Mouse (Mus musculus) hindbrain, postnatal 0 days (tissue): ENCODE data around the gene Igfbp4. TPM values are rescaled to one million over a fixed set of nuclear protein-coding genes. Genes with fewer than 3 reads are reported as not detected.

ENCODE experiments used
- ATAC-seq: fragments of 200-750 bp; cut with Nextera tagmentation; 2 replicates; pipeline ENCODE4 v1.8.0; 2017; ENCODE audit warnings: mild to moderate bottlenecking, moderate TSS enrichment, moderate library complexity
- DNase-seq: peaks from one replicate; pipeline ENCODE4 v3.0.0-alpha.2; 2015; ENCODE audit warnings: low spot score
- H3K27ac ChIP-seq: fragments of 300-500 bp; sonication (generic); 2 replicates; pipeline ENCODE4 v1.5.1; 2014; ENCODE audit warnings: mild to moderate bottlenecking
- H3K27me3 ChIP-seq: fragments of 300-500 bp; sonication (generic); 2 replicates; pipeline ENCODE4 v1.6.1; 2014; ENCODE audit warnings: low read length, mixed read lengths; ENCODE audit not compliant: insufficient read depth
- H3K36me3 ChIP-seq: fragments of 300-500 bp; sonication (generic); 2 replicates; pipeline ENCODE4 v1.6.1; 2014; ENCODE audit warnings: low read length, mixed read lengths; ENCODE audit not compliant: insufficient read depth
- H3K4me1 ChIP-seq: fragments of 300-500 bp; sonication (generic); 2 replicates; pipeline ENCODE4 v1.6.1; 2014; ENCODE audit warnings: antibody characterized with exemption, low read length, mixed read lengths; ENCODE audit not compliant: insufficient read depth
- H3K4me2 ChIP-seq: fragments of 300-500 bp; sonication (generic); 2 replicates; pipeline ENCODE4 v1.6.1; 2014; ENCODE audit warnings: low read depth, mild to moderate bottlenecking, low read length, moderate library complexity, mixed read lengths
- H3K4me3 ChIP-seq: fragments of 300-500 bp; sonication (generic); 2 replicates; pipeline ENCODE4 v1.5.1; 2014; ENCODE audit warnings: low read length
- H3K9ac ChIP-seq: fragments of 300-500 bp; sonication (generic); replicated peaks from 2 replicates; pipeline ENCODE4 v1.6.1; 2014; ENCODE audit warnings: mild to moderate bottlenecking, low read length, moderate library complexity, mixed read lengths
- H3K9me3 ChIP-seq: fragments of 300-500 bp; sonication (generic); 2 replicates; pipeline ENCODE4 v1.6.1; 2016; ENCODE audit warnings: low read length, mixed read lengths
- CTCF ChIP-seq: IDR thresholded peaks from 2 replicates; pipeline ENCODE4 v1.5.1; 2016; ENCODE audit warnings: antibody characterized with exemption, control low read depth, low read depth
- WGBS: fragments of 180-500 bp; shearing (Covaris S2); extraction: QIAGEN DNeasy Blood & Tissue Kit; methylation state at CpG from one replicate; pipeline ENCODE4 v1.1.7; 2014; 5-methylcytosine and 5-hydroxymethylcytosine counted together
- polyA plus RNA-seq: library from polyadenylated mRNA; unstranded; fragments of >200 nt; fragmentation: Nextera tagmentation; extraction: Ambion mirVana; gene quantifications from 2 replicates; pipeline ENCODE4 v1.2.1, GENCODE M21; 2015
- total RNA-seq: library from RNA; depleted of rRNA; stranded (reverse); fragments of >200 nt; gene quantifications from 2 replicates; pipeline ENCODE4 v1.2.3, GENCODE M21; 2014

Gene Igfbp4
- total and polyA plus RNA-seq, 2 experiments from 2014 or later, result 81.3 to 103 TPM

GRCm38 (mm10) chr11:99088486-99088885, 47.4 kb downstream of the Igfbp4 start:
- no peak for TF ChIP-seq CTCF

GRCm38 (mm10) chr11:99089077-99089601, 48.1 kb downstream of the Igfbp4 start, which contains the start of gene Tns4:
Gene Tns4 (minus strand): TSS chr11:99089306.
- Histone ChIP-seq H3K27ac (no peak within 1 kb of the TSS), H3K27me3 (no peaks in the 10 kb centered on the region)
- WGBS, result 62% methylated on average over 14 of the region's 14 CpGs

More at GRCm38 (mm10) chr11:99088486-99088885, 47.4 kb downstream of the Igfbp4 start:
- Histone ChIP-seq H3K4me1 (no peaks in the 10 kb centered on the region), H3K4me2 (no peak overlapping the region), H3K9me3 (no peaks in the 10 kb centered on the region), H3K9ac (no peak overlapping the region), H3K27ac (no peak overlapping the region), H3K27me3 (no peaks in the 10 kb centered on the region), H3K4me3 (no peak overlapping the region), H3K36me3 (no peaks in the 10 kb centered on the region)
- DNase-seq (no peak), ATAC-seq (no peak)
- 74% methylated on average over 2 of the region's 2 CpGs for WGBS

GRCm38 (mm10) chr11:99090391-99090790, 49.3 kb downstream of the Igfbp4 start:
- ATAC-seq, result no peak
- Histone ChIP-seq H3K27ac (no peak overlapping the region), H3K4me1 (no peaks in the 10 kb centered on the region), H3K4me2 (no peak overlapping the region), H3K27me3 (no peaks in the 10 kb centered on the region), H3K4me3 (no peak overlapping the region), H3K9ac (no peak overlapping the region), H3K9me3 (no peaks in the 10 kb centered on the region), H3K36me3 (no peaks in the 10 kb centered on the region)
- no peak for DNase-seq
- TF ChIP-seq CTCF, result no peak
- 94% methylated on average over 8 of the region's 8 CpGs for WGBS

More at GRCm38 (mm10) chr11:99089077-99089601, 48.1 kb downstream of the Igfbp4 start, which contains the start of gene Tns4:
- Histone ChIP-seq H3K36me3 (no peaks in the 10 kb centered on the region), H3K9ac (no peak within 1 kb of the TSS), H3K9me3 (no peaks in the 10 kb centered on the region), H3K4me3 (no peak within 1 kb of the TSS), H3K4me1 (no peaks in the 10 kb centered on the region), H3K4me2 (no peak within 1 kb of the TSS)
- ATAC-seq (no peak), DNase-seq (no peak)
- no peak for TF ChIP-seq CTCF

GRCm38 (mm10) chr11:99091666-99092065, 50.6 kb downstream of the Igfbp4 start:
- ATAC-seq (no peak), DNase-seq (no peak)
- Histone ChIP-seq H3K9me3 (no peaks in the 10 kb centered on the region), H3K36me3 (no peaks in the 10 kb centered on the region), H3K27me3 (no peaks in the 10 kb centered on the region), H3K9ac (no peak overlapping the region), H3K4me2 (no peak overlapping the region), H3K27ac (no peak overlapping the region), H3K4me1 (no peaks in the 10 kb centered on the region), H3K4me3 (no peak overlapping the region)
- 83% methylated on average over 2 of the region's 2 CpGs for WGBS
- TF ChIP-seq CTCF, result no peak

GRCm38 (mm10) chr11:99093740-99094139, 52.7 kb downstream of the Igfbp4 start:
- TF ChIP-seq CTCF, result no peak
- 85% methylated on average over 7 of the region's 7 CpGs for WGBS
- ATAC-seq, result no peak
- DNase-seq, result no peak
- Histone ChIP-seq H3K27me3 (no peaks in the 10 kb centered on the region), H3K9me3 (no peaks in the 10 kb centered on the region), H3K9ac (no peak overlapping the region), H3K4me1 (no peaks in the 10 kb centered on the region), H3K4me3 (no peak overlapping the region), H3K36me3 (no peaks in the 10 kb centered on the region), H3K27ac (no peak overlapping the region), H3K4me2 (no peak overlapping the region)

GRCm38 (mm10) chr11:99094911-99095676, 54.0 kb downstream of the Igfbp4 start:
- ATAC-seq (no peak), DNase-seq (no peak)
- Histone ChIP-seq H3K36me3 (no peaks in the 10 kb centered on the region), H3K27ac (no peak overlapping the region), H3K9ac (no peak overlapping the region), H3K4me1 (no peaks in the 10 kb centered on the region), H3K4me3 (no peak overlapping the region), H3K9me3 (no peaks in the 10 kb centered on the region), H3K4me2 (no peak overlapping the region), H3K27me3 (no peaks in the 10 kb centered on the region)
- no peak for TF ChIP-seq CTCF
- WGBS, result 70% methylated on average over 2 of the region's 2 CpGs

GRCm38 (mm10) chr11:99095759-99096158, 54.7 kb downstream of the Igfbp4 start:
- Histone ChIP-seq H3K4me1 (no peaks in the 10 kb centered on the region), H3K36me3 (no peaks in the 10 kb centered on the region), H3K27ac (no peak overlapping the region), H3K27me3 (no peaks in the 10 kb centered on the region), H3K9me3 (no peaks in the 10 kb centered on the region), H3K4me2 (no peak overlapping the region), H3K4me3 (no peak overlapping the region), H3K9ac (no peak overlapping the region)
- WGBS, result 79% methylated on average over 4 of the region's 4 CpGs
- DNase-seq (no peak), ATAC-seq (no peak)
- TF ChIP-seq CTCF, result no peak
